Mouse (Mus musculus) forebrain, embryonic 16.5 days (tissue): ENCODE results near the gene Cacfd1. TPM values are rescaled to one million over a fixed set of nuclear protein-coding genes. Genes with fewer than 3 reads are reported as not detected.

ENCODE experiments used
- ATAC-seq: fragments of 200-750 bp; cut with Nextera tagmentation; 2 replicates; pipeline ENCODE4 v1.8.0; 2017; ENCODE audit warnings: mild to moderate bottlenecking, moderate library complexity
- H3K27ac ChIP-seq: fragments of 300-500 bp; sonication (generic); 2 replicates; pipeline ENCODE4 v1.5.1; 2014; ENCODE audit warnings: low read length, control low read depth
- H3K27me3 ChIP-seq: fragments of 300-500 bp; sonication (generic); replicated peaks from 2 replicates; pipeline ENCODE4 v1.6.1; 2014; ENCODE audit warnings: low read length; ENCODE audit not compliant: control insufficient read depth, insufficient read depth
- H3K36me3 ChIP-seq: fragments of 300-500 bp; sonication (generic); 2 replicates; pipeline ENCODE4 v1.6.1; 2014; ENCODE audit not compliant: control insufficient read depth, insufficient read depth
- H3K4me1 ChIP-seq: fragments of 300-500 bp; sonication (generic); replicated peaks from 2 replicates; pipeline ENCODE4 v1.6.1; 2014; ENCODE audit warnings: low read length; ENCODE audit not compliant: control insufficient read depth, insufficient read depth
- H3K4me2 ChIP-seq: fragments of 300-500 bp; sonication (generic); 2 replicates; pipeline ENCODE4 v1.6.1; 2014; ENCODE audit warnings: mild to moderate bottlenecking, low read length, control low read depth
- H3K4me3 ChIP-seq: fragments of 300-500 bp; sonication (generic); replicated peaks from 2 replicates; pipeline ENCODE4 v1.5.1; 2014; ENCODE audit warnings: mild to moderate bottlenecking, low read length, control low read depth
- H3K9ac ChIP-seq: fragments of 300-500 bp; sonication (generic); replicated peaks from 2 replicates; pipeline ENCODE4 v1.6.1; 2014; ENCODE audit warnings: low read depth, low read length, control low read depth
- H3K9me3 ChIP-seq: fragments of 300-500 bp; sonication (generic); 2 replicates; pipeline ENCODE4 v1.6.1; 2016; ENCODE audit warnings: low read length; ENCODE audit not compliant: control insufficient read depth
- WGBS: fragments of 180-500 bp; shearing (Covaris S2); extraction: QIAGEN DNeasy Blood & Tissue Kit; methylation state at CpG from one replicate; pipeline ENCODE4 v1.1.7; 2014; 5-methylcytosine and 5-hydroxymethylcytosine counted together
- polyA plus RNA-seq: library from polyadenylated mRNA; unstranded; fragments of >200 nt; fragmentation: Nextera tagmentation; extraction: Ambion mirVana; gene quantifications from 2 replicates; pipeline ENCODE4 v1.2.1, GENCODE M21; 2015

Cacfd1 gene
- polyA plus RNA-seq, 1 experiment from 2014 or later, result 125 TPM

- Histone ChIP-seq H3K9me3 (no peaks in the 10 kb centered on the region), H3K27ac (no peak overlapping the region), H3K9ac (no peak overlapping the region), H3K4me1 (no peaks in the 10 kb centered on the region), H3K27me3 (no peaks in the 10 kb centered on the region), H3K4me3 (no peak overlapping the region), H3K36me3 (no peaks in the 10 kb centered on the region), H3K4me2 (no peak overlapping the region)
- ATAC-seq, result no peak
- WGBS, result 43% methylated on average over 12 of the region's 12 CpGs
Measured at GRCm38 (mm10) chr2:27058751-27059150, 49.0 kb downstream of the Cacfd1 start.

DNA sequence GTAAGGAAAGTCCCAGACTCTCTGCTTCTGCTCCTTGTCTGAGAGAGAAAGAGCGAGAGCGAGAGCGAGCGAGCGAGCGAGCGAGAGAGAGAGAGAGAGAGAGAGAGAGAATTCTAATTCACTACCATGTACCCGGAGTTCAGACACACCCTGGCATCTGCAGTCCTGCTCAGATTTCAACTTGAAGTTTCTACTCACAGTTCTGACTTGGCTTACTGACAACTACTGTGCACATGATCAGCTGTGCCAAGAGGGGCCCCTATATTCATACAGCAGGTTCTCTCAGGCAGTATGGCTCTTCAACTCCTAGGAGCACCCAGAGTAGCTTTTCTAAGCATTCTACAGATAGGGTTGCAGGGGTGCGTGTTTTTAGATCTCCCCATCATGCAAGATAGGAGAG, 49.5 kb downstream of the Cacfd1 start:
- Histone ChIP-seq H3K4me1 (no peaks in the 10 kb centered on the region), H3K27me3 (no peaks in the 10 kb centered on the region), H3K4me3 (no peak overlapping the region), H3K36me3 (no peaks in the 10 kb centered on the region), H3K4me2 (no peak overlapping the region), H3K27ac (no peak overlapping the region), H3K9ac (no peak overlapping the region), H3K9me3 (no peaks in the 10 kb centered on the region)
- no peak for ATAC-seq
- 88% methylated on average over 9 of the region's 9 CpGs for WGBS

DNA sequence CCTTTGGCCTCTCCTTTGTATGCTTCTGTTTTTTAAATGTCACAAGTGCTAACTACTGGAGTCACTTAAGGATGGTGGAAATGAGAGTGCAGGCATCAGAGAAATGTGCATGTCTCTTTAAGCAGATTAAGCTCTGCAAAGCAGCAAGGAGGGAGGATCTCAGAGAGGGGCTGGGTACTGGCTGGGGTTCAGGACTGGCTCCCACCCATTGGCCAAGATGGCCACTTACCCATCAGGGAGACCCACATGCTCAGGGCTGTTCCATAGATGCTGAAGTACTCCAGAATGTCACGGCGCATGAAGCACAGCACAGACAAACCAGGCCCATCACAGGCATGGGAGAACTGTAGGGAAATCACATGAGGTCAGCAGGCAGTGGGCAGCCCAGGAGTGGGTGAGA, 57.4 kb downstream of the Cacfd1 start:
- Histone ChIP-seq H3K27ac (no peak overlapping the region), H3K4me2 (no peak overlapping the region), H3K9ac (no peak overlapping the region), H3K4me3 (no peak overlapping the region), H3K9me3 (no peaks in the 10 kb centered on the region), H3K27me3 (no peaks in the 10 kb centered on the region), H3K36me3 (no peaks in the 10 kb centered on the region), H3K4me1 (peaks cover 7% of the 10 kb centered on the region; the same call in 1 of the 2 replicates)
- 81% methylated on average over 2 of the region's 2 CpGs for WGBS
- no peak for ATAC-seq

GRCm38 (mm10) chr2:27067996-27068395, 58.3 kb downstream of the Cacfd1 start:
- Histone ChIP-seq H3K27me3 (no peaks in the 10 kb centered on the region), H3K4me3 (no peak overlapping the region), H3K27ac (no peak overlapping the region), H3K9me3 (no peaks in the 10 kb centered on the region), H3K4me2 (no peak overlapping the region), H3K4me1 (peaks cover 7% of the 10 kb centered on the region; the same call in 1 of the 2 replicates), H3K36me3 (no peaks in the 10 kb centered on the region), H3K9ac (no peak overlapping the region)
- no peak for ATAC-seq
- WGBS, result 42% methylated on average over 2 of the region's 2 CpGs

DNA sequence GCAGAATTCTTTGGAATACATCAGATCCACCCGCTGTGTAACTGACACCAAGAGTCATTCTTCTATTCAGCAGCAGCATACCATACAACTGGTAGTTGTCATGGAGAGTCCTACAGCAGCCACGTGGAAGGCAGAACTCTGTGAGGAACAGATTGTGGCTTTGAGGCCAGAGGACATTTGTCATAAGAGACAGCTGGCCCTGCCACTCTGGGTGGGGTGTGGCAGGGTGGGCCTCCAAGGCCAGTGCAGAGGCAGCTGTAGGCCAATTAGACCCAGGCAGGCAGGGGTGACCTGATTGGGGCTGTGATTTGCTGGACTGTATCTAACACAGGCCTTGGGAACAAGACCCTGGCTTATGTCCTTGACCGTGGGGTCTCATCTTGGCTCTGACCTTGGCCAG, 59.9 kb downstream of the Cacfd1 start:
- Histone ChIP-seq H3K27me3 (no peaks in the 10 kb centered on the region), H3K9me3 (no peaks in the 10 kb centered on the region), H3K4me3 (no peak overlapping the region), H3K27ac (no peak overlapping the region), H3K36me3 (no peaks in the 10 kb centered on the region), H3K9ac (no peak overlapping the region), H3K4me2 (no peak overlapping the region), H3K4me1 (peaks cover 7% of the 10 kb centered on the region; the same call in 1 of the 2 replicates)
- no peak for ATAC-seq
- WGBS, result 63% methylated on average over 3 of the region's 3 CpGs

DNA sequence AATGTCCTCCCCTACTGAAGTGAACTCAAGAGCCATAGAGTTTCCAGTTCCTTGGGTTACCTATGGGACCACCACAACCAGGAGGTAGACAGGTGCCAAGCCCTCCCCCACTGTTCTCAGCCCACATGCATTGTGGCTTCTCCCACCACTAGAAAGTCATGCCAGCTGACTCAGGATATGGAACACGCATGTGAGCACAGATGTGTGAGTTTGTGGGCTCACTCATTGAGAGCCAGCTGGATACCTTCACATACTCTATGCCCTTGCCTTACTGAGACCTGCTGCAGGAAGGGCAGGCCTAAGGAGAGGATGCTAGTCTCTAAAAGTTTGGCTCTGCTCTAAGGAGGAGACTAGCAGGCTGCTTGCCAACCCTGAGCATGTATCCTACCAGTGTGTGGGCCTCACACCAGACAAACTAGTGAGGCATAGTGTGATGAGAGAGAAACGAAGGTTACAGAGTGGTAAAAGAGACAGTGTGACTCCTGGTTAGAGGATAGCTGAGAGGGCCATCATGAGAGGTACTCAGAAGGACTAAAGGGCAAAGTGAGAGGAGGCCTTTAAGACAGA, 60.6 kb downstream of the Cacfd1 start:
- Histone ChIP-seq H3K9me3 (no peaks in the 10 kb centered on the region), H3K9ac (no peak overlapping the region), H3K36me3 (no peaks in the 10 kb centered on the region), H3K4me1 (peaks cover 7% of the 10 kb centered on the region; the same call in 1 of the 2 replicates), H3K4me2 (no peak overlapping the region), H3K27ac (no peak overlapping the region), H3K27me3 (no peaks in the 10 kb centered on the region), H3K4me3 (no peak overlapping the region)
- ATAC-seq, result no peak
- WGBS, result 69% methylated on average over 2 of the region's 2 CpGs

Other genes starting within 250 kb of the Cacfd1 start
- gene Abo, start 144.9 kb upstream of the Cacfd1 start, polyA plus RNA-seq, result not detected in 2 replicates
- gene Surf6, start 107.0 kb upstream of the Cacfd1 start, polyA plus RNA-seq, result 29.1 and 32.1 TPM in 2 replicates
- gene Med22, start 99.2 kb upstream of the Cacfd1 start, polyA plus RNA-seq, result 177 and 180 TPM in 2 replicates
- 494 and 501 TPM in 2 replicates for gene Rpl7a, start 99.2 kb upstream of the Cacfd1 start, polyA plus RNA-seq
- 59.7 and 62.0 TPM in 2 replicates for gene Surf2, start 93.6 kb upstream of the Cacfd1 start, polyA plus RNA-seq
- gene Surf1, start 93.4 kb upstream of the Cacfd1 start, polyA plus RNA-seq, result 69.9 and 82.1 TPM in 2 replicates
- gene Surf4, start 76.0 kb upstream of the Cacfd1 start, polyA plus RNA-seq, result 110 and 112 TPM in 2 replicates
- 0.36 TPM in 1 of 2 replicates, not detected in the other for gene Stkld1, start 75.9 kb upstream of the Cacfd1 start, polyA plus RNA-seq
- gene Rexo4, start 45.5 kb upstream of the Cacfd1 start, polyA plus RNA-seq, result 39.5 and 40.2 TPM in 2 replicates
- 0.38 TPM in 1 of 2 replicates, not detected in the other for gene Adamts13, start 36.5 kb upstream of the Cacfd1 start, polyA plus RNA-seq
- 6.1 and 7.1 TPM in 2 replicates for gene Slc2a6, start 18.1 kb downstream of the Cacfd1 start, polyA plus RNA-seq
- not detected in 2 replicates for gene Mymk, start 62.3 kb downstream of the Cacfd1 start, polyA plus RNA-seq
- 11.6 and 14.2 TPM in 2 replicates for gene Adamtsl2, start 69.5 kb downstream of the Cacfd1 start, polyA plus RNA-seq
- gene Fam163b, start 132.6 kb downstream of the Cacfd1 start, polyA plus RNA-seq, result 5.0 and 7.1 TPM in 2 replicates
- not detected in 2 replicates for gene Dbh, start 155.3 kb downstream of the Cacfd1 start, polyA plus RNA-seq
- 4.1 and 5.8 TPM in 2 replicates for gene Sardh, start 238.4 kb downstream of the Cacfd1 start, polyA plus RNA-seq